Mouse (Mus musculus) brain, embryonic 14.5 days (tissue): Measurements from ENCODE around the gene Tmtc3. TPM values are rescaled to one million over a fixed set of nuclear protein-coding genes. Genes with fewer than 3 reads are reported as not detected.

Experiments used
- DNase-seq: peaks from one replicate; pipeline ENCODE4 v3.0.0-alpha.2; 2011; ENCODE audit warnings: low read depth
- CTCF ChIP-seq: fragments of 200-500 bp; IDR thresholded peaks from 2 replicates; pipeline ENCODE4 v1.5.1; 2012; ENCODE audit warnings: inconsistent platforms, mild to moderate bottlenecking, moderate library complexity, borderline replicate concordance; ENCODE audit not compliant: insufficient read depth, insufficient read length; ENCODE audit errors: extremely low read depth
- POLR2A ChIP-seq: fragments of 200-500 bp; IDR thresholded peaks from 2 replicates; pipeline ENCODE4 v1.6.1; 2012; ENCODE audit warnings: mild to moderate bottlenecking, inconsistent platforms, borderline replicate concordance; ENCODE audit not compliant: poor library complexity, insufficient read depth, insufficient read length, severe bottlenecking; ENCODE audit errors: extremely low read depth
- polyA plus RNA-seq: library from polyadenylated mRNA; depleted of rRNA; stranded (reverse); fragments of >200 nt; gene quantifications from 2 replicates; pipeline ENCODE4 v1.2.3, GENCODE M21; 2012; rRNA removed

The Tmtc3 gene
- polyA plus RNA-seq, result 9.2 and 10.7 TPM in 2 replicates

- peak; percentile 73; the same call in 1 of the 2 replicates for TF ChIP-seq POLR2A
- no peak for TF ChIP-seq CTCF
- DNase-seq, result peak; percentile 100
These were observed at the start of gene Tmtc3, which contains the start of gene Cep290 for GRCm38 (mm10) chr10:100487097-100487978. Gene Tmtc3 (minus strand): TSS chr10:100487350. Gene Cep290 (plus strand): TSS chr10:100487558.

GRCm38 (mm10) chr10:100524499-100525390 is 37.6 kb upstream of the Tmtc3 start:
- no peak for DNase-seq
- TF ChIP-seq POLR2A, result no peak

- TF ChIP-seq POLR2A (no peak), CTCF (no peak)
- DNase-seq, result no peak
These were observed 35.2 kb upstream of the Tmtc3 start for GRCm38 (mm10) chr10:100522330-100522729.

GRCm38 (mm10) chr10:100521617-100522016 is 34.5 kb upstream of the Tmtc3 start:
- TF ChIP-seq POLR2A (no peak), CTCF (no peak)

GRCm38 (mm10) chr10:100508170-100508569 is 21.0 kb upstream of the Tmtc3 start:
- TF ChIP-seq POLR2A (no peak), CTCF (no peak)
- no peak for DNase-seq

More at GRCm38 (mm10) chr10:100521617-100522016, 34.5 kb upstream of the Tmtc3 start:
- DNase-seq, result no peak

- no peak for DNase-seq
- no peak for TF ChIP-seq CTCF
- no peak for TF ChIP-seq POLR2A
These were observed 11.2 kb upstream of the Tmtc3 start for GRCm38 (mm10) chr10:100498309-100498708.

GRCm38 (mm10) chr10:100491916-100492315 is 4.8 kb upstream of the Tmtc3 start:
- no peak for DNase-seq
- TF ChIP-seq POLR2A (no peak), CTCF (no peak)

- DNase-seq, result peak; percentile 68
- no peak for TF ChIP-seq POLR2A
- TF ChIP-seq CTCF, result no peak
These were observed 451 bp downstream of the Tmtc3 start for GRCm38 (mm10) chr10:100486701-100487096.

GRCm38 (mm10) chr10:100479538-100479937 is 7.6 kb downstream of the Tmtc3 start:
- DNase-seq, result no peak
- TF ChIP-seq CTCF (no peak), POLR2A (no peak)

- TF ChIP-seq CTCF, result no peak
- TF ChIP-seq POLR2A, result no peak
These were observed 12.1 kb downstream of the Tmtc3 start for GRCm38 (mm10) chr10:100475040-100475439.

GRCm38 (mm10) chr10:100460515-100460914 is 26.6 kb downstream of the Tmtc3 start:
- no peak for DNase-seq
- TF ChIP-seq POLR2A (no peak), CTCF (no peak)

More at GRCm38 (mm10) chr10:100475040-100475439, 12.1 kb downstream of the Tmtc3 start:
- peak; percentile 30 for DNase-seq
